Mouse (Mus musculus): ENCODE measurements around the gene Pip5k1a. TPM values are rescaled to one million over a fixed set of nuclear protein-coding genes. Genes with fewer than 3 reads are reported as not detected.

Pip5k1a gene
- polyA plus RNA-seq, 1 experiment from 2014 or later: 16.9 TPM

DNA sequence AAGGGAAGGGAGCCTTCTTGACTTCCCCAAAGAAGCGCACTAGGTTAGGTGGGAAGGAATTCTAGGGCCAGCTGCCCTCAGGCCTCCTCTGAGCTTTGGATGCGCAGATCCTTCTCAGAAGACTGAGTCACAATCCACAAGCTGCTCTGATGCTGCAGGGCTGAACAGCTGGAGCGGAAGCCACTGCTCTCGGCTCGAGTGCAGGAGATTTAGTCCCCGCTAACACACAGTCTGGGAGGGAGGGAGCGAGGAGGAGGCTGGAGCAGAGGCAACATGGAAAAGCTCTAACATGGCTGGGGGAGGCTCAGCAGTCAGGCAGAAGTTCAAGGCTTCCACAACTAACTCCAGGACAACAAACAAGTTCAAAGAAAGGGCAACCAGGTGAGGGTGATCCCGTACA, 48.7 kb downstream of the Pip5k1a start:
- WGBS: 81% methylated on average over 8 of the region's 8 CpGs
- no peak overlapping the region for H3K9ac ChIP-seq (ENCODE audit: low read depth, low read length)

DNA sequence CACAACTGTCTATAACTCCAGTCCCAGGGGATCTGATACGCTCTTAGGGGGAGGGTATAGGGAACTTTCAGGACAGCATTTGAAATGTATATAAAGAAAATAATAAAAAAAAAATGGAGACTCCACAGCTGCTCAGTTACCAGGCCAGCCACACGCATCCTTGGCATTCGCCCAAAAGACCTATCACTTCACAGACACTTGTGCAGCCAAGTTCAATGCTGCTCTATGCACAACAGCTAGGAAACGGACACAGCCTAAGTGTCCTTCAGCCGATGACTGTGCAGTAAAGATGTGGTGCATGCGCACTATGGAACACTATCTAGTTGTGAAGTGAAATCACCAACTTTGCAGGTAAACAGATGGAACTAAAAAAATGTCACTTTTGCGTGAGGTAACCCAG, 50.5 kb downstream of the Pip5k1a start:
- H3K4me2 ChIP-seq (replicated peaks; ENCODE audit: low read depth, low read length): no peak overlapping the region
- no peak overlapping the region for H3K27ac ChIP-seq (ENCODE audit: low read depth, low read length)
- H3K9me3 ChIP-seq (ENCODE audit: control insufficient read depth, low read length): no peaks in the 10 kb centered on the region
- WGBS: 87% methylated on average over 7 of the region's 7 CpGs
- peaks cover 38% of the 10 kb centered on the region for H3K36me3 ChIP-seq (ENCODE audit: control insufficient read depth, insufficient read depth, low read length)
- ATAC-seq (ENCODE audit: low FRiP score, low TSS enrichment): peak; percentile 45; the same call in 1 of the 2 replicates
- no peak overlapping the region for H3K4me3 ChIP-seq (ENCODE audit: low read length)
- H3K4me1 ChIP-seq (ENCODE audit: control insufficient read depth, insufficient read depth, low read length): no peaks in the 10 kb centered on the region
- no peak overlapping the region for H3K9ac ChIP-seq (ENCODE audit: low read depth, low read length)
- no peaks in the 10 kb centered on the region for H3K27me3 ChIP-seq (ENCODE audit: control insufficient read depth, insufficient read depth, low read length)

More for the DNA sequence above, 48.7 kb downstream of the Pip5k1a start:
- Histone ChIP-seq H3K9me3 (ENCODE audit: control insufficient read depth, low read length) (no peaks in the 10 kb centered on the region), H3K36me3 (ENCODE audit: control insufficient read depth, insufficient read depth, low read length) (peaks cover 53% of the 10 kb centered on the region), H3K4me3 (ENCODE audit: low read length) (no peak overlapping the region), H3K4me1 (ENCODE audit: control insufficient read depth, insufficient read depth, low read length) (no peaks in the 10 kb centered on the region), H3K4me2 (replicated peaks; ENCODE audit: low read depth, low read length) (no peak overlapping the region), H3K27ac (ENCODE audit: low read depth, low read length) (no peak overlapping the region), H3K27me3 (ENCODE audit: control insufficient read depth, insufficient read depth, low read length) (no peaks in the 10 kb centered on the region)
- no peak for ATAC-seq (ENCODE audit: low FRiP score, low TSS enrichment)

GRCm38 (mm10) chr3:95054481-95055260, 52.1 kb downstream of the Pip5k1a start:
- Histone ChIP-seq H3K4me2 (replicated peaks; ENCODE audit: low read depth, low read length) (no peak overlapping the region), H3K27ac (ENCODE audit: low read depth, low read length) (no peak overlapping the region), H3K4me1 (ENCODE audit: control insufficient read depth, insufficient read depth, low read length) (no peaks in the 10 kb centered on the region), H3K9me3 (ENCODE audit: control insufficient read depth, low read length) (no peaks in the 10 kb centered on the region), H3K36me3 (ENCODE audit: control insufficient read depth, insufficient read depth, low read length) (peaks cover 22% of the 10 kb centered on the region), H3K4me3 (ENCODE audit: low read length) (no peak overlapping the region), H3K27me3 (ENCODE audit: control insufficient read depth, insufficient read depth, low read length) (no peaks in the 10 kb centered on the region), H3K9ac (ENCODE audit: low read depth, low read length) (no peak overlapping the region)
- WGBS: 47% methylated on average over 10 of the region's 10 CpGs
- ATAC-seq (ENCODE audit: low FRiP score, low TSS enrichment): no peak

DNA sequence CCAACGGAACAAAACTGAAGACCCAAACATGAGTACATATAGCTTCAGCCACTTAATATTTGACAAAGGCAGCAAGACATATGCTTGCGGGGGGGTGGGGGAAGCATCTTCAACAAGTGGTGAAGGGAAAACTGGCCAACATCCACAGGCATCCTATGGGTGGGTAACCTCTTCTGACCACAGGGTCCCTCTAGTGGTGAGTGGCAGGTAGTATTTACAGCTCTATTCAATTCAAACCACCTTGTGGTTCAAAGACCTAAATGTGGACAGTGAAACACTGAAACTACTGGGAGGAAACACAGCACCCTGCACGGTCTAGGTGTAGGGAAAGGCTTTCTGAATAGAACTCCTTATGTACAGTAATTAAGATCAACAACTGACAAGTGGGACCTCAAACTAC, 53.0 kb downstream of the Pip5k1a start:
- Histone ChIP-seq H3K4me3 (ENCODE audit: low read length) (no peak overlapping the region), H3K9me3 (ENCODE audit: control insufficient read depth, low read length) (no peaks in the 10 kb centered on the region), H3K27ac (ENCODE audit: low read depth, low read length) (no peak overlapping the region), H3K27me3 (ENCODE audit: control insufficient read depth, insufficient read depth, low read length) (no peaks in the 10 kb centered on the region), H3K4me2 (replicated peaks; ENCODE audit: low read depth, low read length) (no peak overlapping the region), H3K9ac (ENCODE audit: low read depth, low read length) (no peak overlapping the region), H3K4me1 (ENCODE audit: control insufficient read depth, insufficient read depth, low read length) (no peaks in the 10 kb centered on the region), H3K36me3 (ENCODE audit: control insufficient read depth, insufficient read depth, low read length) (peaks cover 12% of the 10 kb centered on the region)
- ATAC-seq (ENCODE audit: low FRiP score, low TSS enrichment): no peak; the same call in 1 of the 2 replicates
- WGBS: 43% methylated on average over 3 of the region's 3 CpGs

DNA sequence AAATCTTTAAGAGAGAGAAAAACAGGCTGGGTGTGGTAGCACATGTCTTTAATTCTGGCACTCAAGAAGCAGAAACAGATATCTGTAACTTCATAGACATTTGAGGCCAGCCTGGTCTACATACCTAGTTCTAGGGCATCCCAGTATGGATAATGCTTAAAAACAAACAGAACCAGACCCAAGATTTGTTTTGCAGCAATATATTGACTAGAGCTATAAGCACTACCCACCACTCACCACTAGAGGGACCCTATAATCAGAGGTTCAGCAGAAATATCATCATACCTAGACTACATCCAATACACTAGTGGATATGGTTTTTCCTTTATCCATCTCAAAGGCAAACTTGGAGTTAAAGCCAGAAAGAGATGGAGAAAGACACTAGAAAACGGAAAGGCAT, 53.8 kb downstream of the Pip5k1a start:
- H3K9me3 ChIP-seq (ENCODE audit: control insufficient read depth, low read length): no peaks in the 10 kb centered on the region
- no peak overlapping the region for H3K4me2 ChIP-seq (replicated peaks; ENCODE audit: low read depth, low read length)
- H3K4me3 ChIP-seq (ENCODE audit: low read length): no peak overlapping the region
- no peak overlapping the region for H3K9ac ChIP-seq (ENCODE audit: low read depth, low read length)
- WGBS: 50% methylated on average over 1 of the region's 1 CpGs
- ATAC-seq (ENCODE audit: low FRiP score, low TSS enrichment): 0 out of 2 replicates have a peak, but pooled peaks have one; percentile 26
- H3K4me1 ChIP-seq (ENCODE audit: control insufficient read depth, insufficient read depth, low read length): no peaks in the 10 kb centered on the region
- no peaks in the 10 kb centered on the region for H3K27me3 ChIP-seq (ENCODE audit: control insufficient read depth, insufficient read depth, low read length)
- no peak overlapping the region for H3K27ac ChIP-seq (ENCODE audit: low read depth, low read length)
- peaks cover 4% of the 10 kb centered on the region for H3K36me3 ChIP-seq (ENCODE audit: control insufficient read depth, insufficient read depth, low read length)

DNA sequence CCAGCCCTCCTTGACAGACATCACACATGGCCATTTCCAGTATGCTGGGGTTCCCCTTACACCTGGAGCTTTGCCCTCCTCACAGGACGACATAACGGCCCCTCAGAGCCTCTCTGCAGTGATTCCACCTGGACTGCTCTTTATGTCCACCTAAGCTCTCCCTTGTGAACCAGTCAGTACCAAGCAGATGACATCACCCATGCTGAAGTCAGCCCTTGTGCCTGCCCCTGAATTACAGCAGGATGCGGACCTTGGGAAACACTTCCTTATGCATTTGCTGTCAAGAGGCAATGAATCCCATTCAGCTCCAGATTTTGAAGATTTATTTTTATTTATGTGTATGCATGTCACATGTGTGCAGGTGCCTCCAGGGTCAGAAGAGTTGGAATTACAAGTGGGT, 58.8 kb downstream of the Pip5k1a start:
- no peak overlapping the region for H3K27ac ChIP-seq (ENCODE audit: low read depth, low read length)
- H3K4me3 ChIP-seq (ENCODE audit: low read length): no peak overlapping the region
- no peaks in the 10 kb centered on the region for H3K9me3 ChIP-seq (ENCODE audit: control insufficient read depth, low read length)
- no peak for ATAC-seq (ENCODE audit: low FRiP score, low TSS enrichment)
- H3K9ac ChIP-seq (ENCODE audit: low read depth, low read length): no peak overlapping the region
- H3K4me2 ChIP-seq (replicated peaks; ENCODE audit: low read depth, low read length): no peak overlapping the region
- H3K4me1 ChIP-seq (ENCODE audit: control insufficient read depth, insufficient read depth, low read length): no peaks in the 10 kb centered on the region
- 64% methylated on average over 3 of the region's 3 CpGs for WGBS
- no peaks in the 10 kb centered on the region for H3K27me3 ChIP-seq (ENCODE audit: control insufficient read depth, insufficient read depth, low read length)
- H3K36me3 ChIP-seq (ENCODE audit: control insufficient read depth, insufficient read depth, low read length): no peaks in the 10 kb centered on the region

- H3K9me3 ChIP-seq (ENCODE audit: control insufficient read depth, low read length): no peaks in the 10 kb centered on the region
- no peak overlapping the region for H3K9ac ChIP-seq (ENCODE audit: low read depth, low read length)
- ATAC-seq (ENCODE audit: low FRiP score, low TSS enrichment): no peak
- WGBS: 89% methylated on average over 11 of the region's 11 CpGs
- no peak overlapping the region for H3K4me2 ChIP-seq (replicated peaks; ENCODE audit: low read depth, low read length)
- no peaks in the 10 kb centered on the region for H3K27me3 ChIP-seq (ENCODE audit: control insufficient read depth, insufficient read depth, low read length)
- H3K4me3 ChIP-seq (ENCODE audit: low read length): no peak overlapping the region
- H3K36me3 ChIP-seq (ENCODE audit: control insufficient read depth, insufficient read depth, low read length): no peaks in the 10 kb centered on the region
- peaks cover 1% of the 10 kb centered on the region; the same call in 1 of the 2 replicates for H3K4me1 ChIP-seq (ENCODE audit: control insufficient read depth, insufficient read depth, low read length)
- no peak overlapping the region for H3K27ac ChIP-seq (ENCODE audit: low read depth, low read length)
These were observed 60.2 kb downstream of the Pip5k1a start for GRCm38 (mm10) chr3:95046462-95047057.

DNA sequence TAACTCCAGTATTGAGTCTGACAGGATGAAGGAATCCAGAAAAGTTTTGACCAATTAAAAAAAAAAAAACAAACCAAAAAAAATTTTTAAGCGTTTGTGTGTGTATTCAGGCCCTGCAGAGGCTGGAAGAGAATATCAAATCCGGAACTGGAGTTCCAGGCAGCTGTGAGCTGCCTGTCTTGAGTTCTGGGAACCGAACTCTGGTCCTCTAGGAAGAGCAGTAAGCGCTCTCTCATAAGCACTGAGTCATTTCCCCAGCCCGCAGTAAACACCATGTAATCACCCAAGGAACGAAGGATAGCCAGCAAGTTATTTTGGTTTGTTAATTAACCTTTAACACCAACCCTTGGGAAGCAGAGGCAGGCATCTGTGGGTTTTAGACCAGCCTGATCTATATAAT, 63.5 kb downstream of the Pip5k1a start:
- H3K27ac ChIP-seq (ENCODE audit: low read depth, low read length): no peak overlapping the region
- peaks cover 6% of the 10 kb centered on the region for H3K4me1 ChIP-seq (ENCODE audit: control insufficient read depth, insufficient read depth, low read length)
- H3K36me3 ChIP-seq (ENCODE audit: control insufficient read depth, insufficient read depth, low read length): peaks cover 2% of the 10 kb centered on the region
- WGBS: 70% methylated on average over 6 of the region's 6 CpGs
- H3K4me3 ChIP-seq (ENCODE audit: low read length): no peak overlapping the region
- H3K27me3 ChIP-seq (ENCODE audit: control insufficient read depth, insufficient read depth, low read length): no peaks in the 10 kb centered on the region
- H3K4me2 ChIP-seq (replicated peaks; ENCODE audit: low read depth, low read length): no peak overlapping the region
- no peaks in the 10 kb centered on the region for H3K9me3 ChIP-seq (ENCODE audit: control insufficient read depth, low read length)
- ATAC-seq (ENCODE audit: low FRiP score, low TSS enrichment): no peak
- no peak overlapping the region for H3K9ac ChIP-seq (ENCODE audit: low read depth, low read length)

GRCm38 (mm10) chr3:95042838-95043229, 63.9 kb downstream of the Pip5k1a start:
- 0 out of 2 replicates have a peak overlapping the region, but pooled peaks have one; percentile 19 for H3K9ac ChIP-seq (ENCODE audit: low read depth, low read length)
- peak; percentile 58 for ATAC-seq (ENCODE audit: low FRiP score, low TSS enrichment)
- no peaks in the 10 kb centered on the region for H3K27me3 ChIP-seq (ENCODE audit: control insufficient read depth, insufficient read depth, low read length)
- H3K4me3 ChIP-seq (ENCODE audit: low read length): peak overlapping the region; percentile 90
- peaks cover 6% of the 10 kb centered on the region for H3K4me1 ChIP-seq (ENCODE audit: control insufficient read depth, insufficient read depth, low read length)
- peaks cover 6% of the 10 kb centered on the region for H3K36me3 ChIP-seq (ENCODE audit: control insufficient read depth, insufficient read depth, low read length)
- no peaks in the 10 kb centered on the region for H3K9me3 ChIP-seq (ENCODE audit: control insufficient read depth, low read length)
- peak overlapping the region; percentile 43 for H3K4me2 ChIP-seq (replicated peaks; ENCODE audit: low read depth, low read length)
- H3K27ac ChIP-seq (ENCODE audit: low read depth, low read length): peak overlapping the region; percentile 13; the same call in 1 of the 2 replicates
- 20% methylated on average over 7 of the region's 7 CpGs for WGBS

All from kidney, embryonic 14.5 days (tissue).